24 mouse cellular contexts compared by ENCODE assay signal in genomic region chr19:22973727-22974126, GRCm38 (mm10).
DNase-seq lines count a peak whose midpoint lies in the region; ATAC-seq and TF ChIP-seq lines count a peak whose summit lies in the region.
"Had no signal": no experiment of that assay in that cellular context is flagged by ENCODE, and none has a peak within 500 bp of the region (broad histone marks: within the 10 kb centered on the region; RNA-seq: fewer than 3 reads in every experiment).

No protein-coding gene starts in this region.

- peak in 1 of 2 experiments; percentile 24 for DNase-seq in cerebellum, adult 2 months
- DNase-seq in cerebellum, postnatal 36 days = no peak
- DNase-seq in heart, adult 11 months = peak; percentile 53
- no peak for DNase-seq in heart, adult 2 months
- DNase-seq in 416B (ENCODE audit: low read depth) = peak; percentile 1
- DNase-seq in lung, adult 2 months = no peak
- DNase-seq: adrenal gland, adult 2 months; adrenal gland, postnatal 14 days; B cell, adult 2 months; gastrocnemius, postnatal 25 days; heart, postnatal 10 days; heart, postnatal 36 days had no signal

- peak; percentile 93 for ATAC-seq in megakaryocyte progenitor cell, adult 5-6 weeks (replicated peaks; ENCODE audit: poor library complexity)
- ATAC-seq: forebrain, embryonic 13.5 days; forebrain, embryonic 16.5 days; hindbrain, embryonic 16.5 days; intestine, embryonic 15.5 days had no signal

- no peak overlapping the region for H3K4me3 ChIP-seq in cerebellum, adult 2 months (replicated peaks; ENCODE audit: insufficient read depth, low read depth, low read length)
- H3K4me3 ChIP-seq in heart, adult 2 months = no peak overlapping the region
- H3K4me3 ChIP-seq in lung, adult 2 months (replicated peaks; ENCODE audit: extremely low read depth, low read depth, low read length) = no peak overlapping the region
- H3K4me3 ChIP-seq: forebrain, embryonic 10.5 days; forebrain, embryonic 13.5 days; heart, embryonic 12.5 days; heart, embryonic 15.5 days; hindbrain, embryonic 10.5 days; hindbrain, embryonic 13.5 days; intestine, embryonic 15.5 days had no signal

- H3K27ac ChIP-seq in cerebellum, adult 2 months (ENCODE audit: insufficient read depth, low read length) = peak overlapping the region; percentile 51; the same call in 1 of the 2 replicates
- no peak overlapping the region for H3K27ac ChIP-seq in heart, adult 2 months
- H3K27ac ChIP-seq: forebrain, embryonic 10.5 days; forebrain, embryonic 13.5 days; heart, embryonic 15.5 days; hindbrain, embryonic 10.5 days; hindbrain, embryonic 13.5 days; intestine, embryonic 15.5 days had no signal

- no peak for TF ChIP-seq POLR2A in cerebellum, adult 2 months (IDR thresholded peaks at IDR 0.05; ENCODE audit: borderline replicate concordance, insufficient read depth, low read length)
- no peak for TF ChIP-seq POLR2A in heart, adult 2 months (IDR thresholded peaks at IDR 0.05; ENCODE audit: insufficient read depth, low read depth, low read length)
- no peak for TF ChIP-seq POLR2A in lung, adult 2 months (IDR thresholded peaks at IDR 0.05; ENCODE audit: borderline replicate concordance, extremely low read depth, low read depth, low read length)

- H3K36me3 ChIP-seq in heart, adult 2 months (ENCODE audit: control insufficient read depth, insufficient read depth, low read length) = no peaks in the 10 kb centered on the region
- H3K36me3 ChIP-seq: forebrain, embryonic 10.5 days; G1E; heart, embryonic 12.5 days; heart, embryonic 15.5 days; hindbrain, embryonic 10.5 days; hindbrain, embryonic 13.5 days; intestine, embryonic 15.5 days had no signal

- WGBS in cerebellum, adult 2 months = 53% methylated on average over 5 of the region's 5 CpGs
- 88% methylated on average over 5 of the region's 5 CpGs for whole genome bisulfite sequencing in heart, adult 2 months
- WGBS in lung, adult 2 months = 84% methylated on average over 5 of the region's 5 CpGs

- no peak for TF ChIP-seq EP300 in heart, adult 2 months (IDR thresholded peaks at IDR 0.05; ENCODE audit: insufficient read depth, low read depth, low read length)

- TF ChIP-seq CTCF in cerebellum, adult 2 months (IDR thresholded peaks at IDR 0.05; ENCODE audit: borderline replicate concordance, insufficient read depth, low read depth, low read length) = no peak
- no peak for TF ChIP-seq CTCF in heart, adult 2 months (IDR thresholded peaks at IDR 0.05)
- TF ChIP-seq CTCF in lung, adult 2 months (IDR thresholded peaks at IDR 0.05; ENCODE audit: insufficient read depth, low read length) = no peak

- no peaks in the 10 kb centered on the region for H3K27me3 ChIP-seq in cerebellum, adult 2 months (ENCODE audit: control insufficient read depth, insufficient read depth, low read length)
- H3K27me3 ChIP-seq in heart, adult 2 months (ENCODE audit: control insufficient read depth, insufficient read depth, low read length) = no peaks in the 10 kb centered on the region
- H3K27me3 ChIP-seq: CH12.LX; forebrain, embryonic 13.5 days; heart, embryonic 12.5 days; heart, embryonic 15.5 days; hindbrain, embryonic 13.5 days; intestine, embryonic 15.5 days had no signal

- H3K4me1 ChIP-seq in cerebellum, adult 2 months (ENCODE audit: control insufficient read depth, insufficient read depth, low read length) = peaks cover 21% of the 10 kb centered on the region
- no peaks in the 10 kb centered on the region for H3K4me1 ChIP-seq in heart, adult 2 months (ENCODE audit: control insufficient read depth, insufficient read depth, low read length)
- H3K4me1 ChIP-seq in lung, adult 2 months (ENCODE audit: control insufficient read depth, insufficient read depth, low read length) = no peaks in the 10 kb centered on the region
- H3K4me1 ChIP-seq: heart, embryonic 12.5 days; heart, embryonic 15.5 days; hindbrain, embryonic 10.5 days; hindbrain, embryonic 13.5 days; intestine, embryonic 15.5 days had no signal

- H3K9ac ChIP-seq in heart, adult 2 months (ENCODE audit: low read depth, low read length) = no peak overlapping the region
- H3K9ac ChIP-seq: forebrain, embryonic 13.5 days; heart, embryonic 12.5 days; heart, embryonic 15.5 days; hindbrain, embryonic 13.5 days; intestine, embryonic 15.5 days had no signal

- intact Hi-C loops in heart, adult 2 months (cut with DNase I) = no loop called here

- no peaks in the 10 kb centered on the region for H3K79me2 ChIP-seq in heart, adult 2 months (replicated peaks; ENCODE audit: control insufficient read depth, insufficient read depth, low read length)

Comparison
In these comparisons a context has a peak if more than half of its experiments do, and no peak if none do; other contexts are left out.
1. DNase-seq: peak in heart, adult 11 months (single experiment) and 416B (single experiment); none in cerebellum, postnatal 36 days (0 of 2), heart, adult 2 months (0 of 2) and lung, adult 2 months (single experiment).